Mouse (Mus musculus) embryo, embryonic 9.5 days (tissue): ENCODE measurements around the gene Ndufs2.
"Not testable (repeated sequence)": the region's sequence is repeated elsewhere in the genome, so short reads cannot be mapped to it uniquely, and the experiment has no call there.

Experiments
- DNase-seq: peaks from one replicate; pipeline ENCODE4 v3.0.0-alpha.2; 2017; ENCODE audit errors: extremely low spot score

The Ndufs2 gene

DNA sequence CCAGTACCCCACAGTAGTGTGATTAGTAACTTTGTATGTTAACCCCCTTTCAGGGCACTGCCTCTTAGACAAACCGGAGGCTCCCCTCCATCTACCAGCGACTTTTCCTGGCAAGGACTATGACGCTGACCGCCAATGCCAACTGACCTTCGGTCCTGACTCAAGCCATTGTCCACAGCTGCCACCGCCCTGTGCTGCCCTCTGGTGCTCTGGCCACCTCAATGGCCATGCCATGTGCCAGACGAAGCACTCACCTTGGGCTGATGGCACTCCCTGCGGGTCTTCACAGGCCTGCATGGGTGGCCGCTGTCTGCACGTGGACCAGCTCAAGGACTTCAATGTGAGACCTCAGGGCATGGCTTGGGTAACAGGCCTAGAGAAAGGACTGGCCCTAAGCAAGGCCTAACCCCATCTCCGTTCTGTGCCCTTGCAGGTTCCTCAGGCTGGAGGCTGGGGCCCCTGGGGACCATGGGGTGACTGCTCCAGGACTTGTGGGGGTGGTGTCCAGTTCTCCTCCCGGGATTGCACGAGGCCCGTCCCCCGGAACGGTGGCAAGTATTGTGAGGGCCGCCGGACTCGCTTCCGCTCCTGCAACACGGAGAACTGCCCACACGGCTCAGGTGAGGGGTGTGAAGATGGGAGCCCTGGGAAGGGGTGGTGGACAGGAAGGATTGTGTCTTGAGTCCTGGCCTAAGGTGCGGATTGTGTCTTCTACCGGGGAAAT, 5.1 kb upstream of the Ndufs2 start:
- DNase-seq = no peak

DNA sequence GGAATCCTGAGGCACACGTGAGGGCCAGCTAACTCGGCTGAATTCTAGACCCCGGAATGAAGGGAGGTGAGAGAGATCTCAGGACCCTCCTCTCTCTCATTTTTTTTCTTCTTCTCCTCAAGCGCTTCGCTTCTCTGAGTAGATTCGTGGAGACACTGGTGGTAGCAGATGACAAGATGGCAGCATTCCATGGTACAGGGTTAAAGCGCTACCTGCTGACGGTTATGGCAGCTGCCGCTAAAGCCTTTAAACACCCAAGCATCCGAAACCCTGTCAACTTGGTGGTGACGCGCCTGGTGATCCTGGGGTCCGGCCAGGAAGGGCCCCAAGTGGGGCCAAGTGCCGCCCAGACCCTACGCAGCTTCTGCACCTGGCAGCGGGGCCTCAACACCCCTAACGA, 1.2 kb upstream of the Ndufs2 start:
- DNase-seq = no peak

DNA sequence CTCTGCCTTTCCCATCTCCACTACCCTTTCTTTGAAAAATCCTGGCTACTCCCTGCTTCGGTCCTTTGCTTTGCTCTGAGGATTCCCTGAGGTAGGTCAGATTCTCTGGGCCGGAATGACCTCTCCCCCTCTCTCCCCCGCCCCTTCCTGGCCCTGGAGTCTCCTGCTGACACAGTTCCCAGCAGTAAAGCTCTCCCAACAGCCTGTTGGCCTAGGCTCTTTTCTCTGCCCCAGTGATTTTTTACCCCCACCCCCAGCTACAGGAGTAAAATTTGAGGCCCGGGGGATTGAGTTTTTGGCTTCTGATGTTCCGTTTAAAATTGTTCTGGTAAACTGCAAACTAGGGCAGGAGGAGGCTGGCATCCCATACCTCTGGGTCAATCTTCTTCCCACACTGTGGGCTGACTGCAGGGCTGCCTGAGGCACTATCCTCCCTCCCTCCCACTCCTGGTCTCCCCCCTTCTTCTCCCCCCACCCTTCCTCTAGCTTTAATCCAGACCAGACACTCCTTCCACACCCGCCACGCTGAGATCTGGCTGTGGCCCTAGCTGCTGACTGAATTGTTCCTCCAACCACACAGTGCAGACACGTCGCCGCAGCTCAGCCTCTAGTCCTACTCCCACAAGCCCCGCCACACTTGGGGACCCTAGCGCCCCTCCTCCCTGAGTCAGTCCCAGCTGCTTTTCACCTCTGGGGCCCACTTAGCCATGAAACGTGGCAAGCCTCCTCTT, 571 bp upstream of the Ndufs2 start:
- peak; percentile 80 for DNase-seq

- DNase-seq = peak; percentile 58
These were observed 1.1 kb downstream of the Ndufs2 start, which contains the start of gene Adamts4 for GRCm38 (mm10) chr1:171249913-171250600. Gene Adamts4, plus strand, starts transcription at chr1:171250421.

GRCm38 (mm10) chr1:171248386-171249226, 2.6 kb downstream of the Ndufs2 start:
- DNase-seq = no peak

- DNase-seq = no peak
These were observed 3.3 kb downstream of the Ndufs2 start for GRCm38 (mm10) chr1:171247916-171248315.

DNA sequence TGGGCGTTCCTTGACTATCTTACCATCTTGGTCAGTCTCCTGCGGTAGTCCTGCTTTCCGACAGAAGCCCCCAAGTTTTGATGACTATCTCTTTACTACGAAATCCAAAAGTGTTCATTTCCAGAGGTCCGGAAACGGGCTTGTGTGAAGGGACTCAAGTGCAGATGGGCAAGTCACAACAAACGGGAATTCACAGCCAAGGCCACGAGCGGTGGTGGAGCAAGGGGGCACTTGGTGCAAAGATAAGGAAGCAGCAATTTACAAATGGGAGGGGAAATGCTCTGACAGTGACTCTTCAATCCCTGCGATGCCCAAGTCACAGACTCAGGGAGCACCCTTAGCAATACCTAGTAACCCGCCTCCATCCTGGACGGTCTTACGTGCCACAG, 3.7 kb downstream of the Ndufs2 start:
- no peak for DNase-seq

- peak; percentile 97 for DNase-seq
These were observed 4.3 kb downstream of the Ndufs2 start for GRCm38 (mm10) chr1:171246709-171247452.

GRCm38 (mm10) chr1:171245353-171245752, 5.8 kb downstream of the Ndufs2 start:
- DNase-seq = no peak

GRCm38 (mm10) chr1:171241952-171242351, 9.2 kb downstream of the Ndufs2 start:
- DNase-seq = not testable (repeated sequence)

- DNase-seq = no peak
These were observed 10.3 kb downstream of the Ndufs2 start for GRCm38 (mm10) chr1:171240911-171241310.

GRCm38 (mm10) chr1:171239992-171240744, 11.0 kb downstream of the Ndufs2 start:
- no peak for DNase-seq

GRCm38 (mm10) chr1:171238463-171238862, 12.7 kb downstream of the Ndufs2 start:
- no peak for DNase-seq

DNA sequence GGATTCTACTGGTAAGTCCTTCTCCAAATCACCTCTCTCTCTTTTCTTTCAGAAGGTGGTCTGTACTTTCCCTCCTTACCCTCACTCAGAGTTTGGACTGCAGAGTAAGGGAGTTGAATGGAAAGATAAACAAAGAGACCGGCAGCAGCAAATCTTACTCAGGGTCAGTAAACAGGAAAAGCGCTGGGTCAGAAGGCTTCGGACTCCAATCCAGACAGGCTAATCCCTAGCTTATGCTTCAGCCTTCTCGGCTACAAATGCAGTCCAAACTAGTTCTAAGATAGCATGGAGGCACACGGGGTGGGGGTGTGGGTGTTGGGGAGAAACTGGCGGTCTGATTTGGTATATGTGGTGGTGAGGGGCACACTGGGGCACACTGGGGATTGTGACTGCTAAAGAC, 13.8 kb downstream of the Ndufs2 start:
- no peak for DNase-seq

DNA sequence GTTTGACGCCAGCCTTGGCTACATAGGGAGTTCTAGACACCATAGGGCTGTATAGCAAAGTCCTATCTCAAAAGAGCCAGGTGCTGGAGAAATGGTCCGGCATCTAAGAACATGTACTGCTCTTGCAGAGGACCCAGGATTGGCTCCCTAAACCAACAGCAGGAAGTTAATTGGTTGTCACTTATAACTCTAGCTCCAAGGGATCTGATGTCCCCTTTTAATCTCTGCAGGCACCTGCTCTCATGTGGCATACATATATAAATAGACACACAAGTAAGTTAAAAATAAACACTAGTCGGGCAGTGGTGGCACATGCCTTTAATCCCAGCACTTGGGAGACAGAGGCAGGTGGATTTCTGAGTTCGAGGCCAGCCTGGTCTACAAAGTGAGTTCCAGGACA, 15.4 kb downstream of the Ndufs2 start:
- DNase-seq = no peak

DNA sequence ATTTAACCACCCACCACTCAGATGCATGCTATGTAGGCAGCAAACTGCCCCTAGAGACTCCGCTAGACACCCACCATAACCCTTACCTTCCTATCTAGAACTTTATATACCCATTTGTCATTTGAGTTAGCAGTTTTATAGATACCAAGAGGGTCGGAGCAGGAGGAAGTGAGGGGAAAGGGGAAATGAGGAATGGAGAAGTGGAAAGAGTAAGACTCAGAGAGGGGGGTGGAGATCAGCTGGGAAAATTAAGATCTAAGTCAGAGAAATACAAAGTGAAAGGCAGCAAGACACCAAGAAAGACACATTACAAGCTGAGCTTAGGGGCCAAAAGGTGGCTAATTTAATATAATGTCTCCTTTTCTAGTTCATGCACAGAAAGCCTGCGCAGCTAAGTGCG, 16.6 kb downstream of the Ndufs2 start:
- no peak for DNase-seq

DNA sequence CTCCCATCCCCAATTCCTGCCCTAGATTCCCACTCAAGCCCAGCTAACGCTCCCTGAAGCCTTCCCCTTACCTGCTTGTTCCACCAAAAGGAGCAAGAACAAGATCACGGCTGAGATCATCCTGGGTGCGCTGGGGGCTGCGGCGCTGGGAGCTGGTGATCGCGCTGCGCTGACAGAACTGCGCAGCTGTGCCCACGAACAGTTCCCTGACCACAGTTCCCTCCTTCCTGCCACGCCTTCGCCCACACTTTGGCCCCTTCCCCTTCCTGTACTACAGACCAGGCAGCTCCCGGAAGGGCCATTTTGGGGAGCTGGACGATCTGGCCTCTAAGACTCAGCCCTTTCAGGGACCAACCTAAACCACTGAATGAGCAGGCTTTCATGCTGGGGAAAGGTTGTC, 17.1 kb downstream of the Ndufs2 start, which contains the start of gene Fcer1g:
Gene Fcer1g, minus strand, starts transcription at position 240 of the 400 bp plus-strand sequence.
- DNase-seq = no peak

- no peak for DNase-seq
These were observed 18.1 kb downstream of the Ndufs2 start for GRCm38 (mm10) chr1:171232800-171233730.

- DNase-seq = no peak
These were observed 18.8 kb downstream of the Ndufs2 start for GRCm38 (mm10) chr1:171232348-171232747.
